Mouse (Mus musculus) MEL (cell line): ENCODE data around the gene Cntnap2.

ENCODE experiments used
- CTCF ChIP-seq, 3 experiments: IDR thresholded peaks in 2 of 3; conservative IDR thresholded peaks in 1 of 3; 2 replicates each; pipeline ENCODE4 v1.5.1; 2011 to 2012; ENCODE audit warnings: low read length in 3 of 3, low read depth in 2 of 3, mild to moderate bottlenecking in 2 of 3, improper control_type of control experiment in 1 of 3, inconsistent platforms in 1 of 3, mixed read lengths in 1 of 3, moderate library complexity in 1 of 3; ENCODE audit not compliant: control insufficient read depth in 1 of 3, insufficient read depth in 1 of 3, poor library complexity in 1 of 3, severe bottlenecking in 1 of 3
- EP300 ChIP-seq, 2 experiments: IDR thresholded peaks; 2 replicates each; pipeline ENCODE4 v1.6.1; 2011; ENCODE audit warnings: improper control_type of control experiment in 2 of 2, low read length in 2 of 2, low read depth in 1 of 2, mild to moderate bottlenecking in 1 of 2
- MXI1 ChIP-seq: IDR thresholded peaks from 2 replicates; pipeline ENCODE4 v1.6.1; 2011; ENCODE audit warnings: mild to moderate bottlenecking, low read depth, low read length, improper control_type of control experiment
- POLR2A ChIP-seq, 2 experiments: IDR thresholded peaks; 2 replicates each; pipeline ENCODE4 v1.6.1; 2011 to 2012; ENCODE audit warnings: low read length in 2 of 2, mild to moderate bottlenecking in 2 of 2, control low read depth in 1 of 2, improper control_type of control experiment in 1 of 2, low read depth in 1 of 2, moderate library complexity in 1 of 2; ENCODE audit not compliant: control insufficient read depth in 1 of 2, insufficient read depth in 1 of 2, poor library complexity in 1 of 2
- RAD21 ChIP-seq: IDR thresholded peaks from 2 replicates; pipeline ENCODE4 v1.6.1; 2011; ENCODE audit warnings: mild to moderate bottlenecking, low read depth, low read length, improper control_type of control experiment
- ZC3H11A ChIP-seq: IDR thresholded peaks from 2 replicates; pipeline ENCODE4 v1.6.1; 2012; ENCODE audit warnings: low read depth, mild to moderate bottlenecking, inconsistent platforms, low read length, improper control_type of control experiment

DNA sequence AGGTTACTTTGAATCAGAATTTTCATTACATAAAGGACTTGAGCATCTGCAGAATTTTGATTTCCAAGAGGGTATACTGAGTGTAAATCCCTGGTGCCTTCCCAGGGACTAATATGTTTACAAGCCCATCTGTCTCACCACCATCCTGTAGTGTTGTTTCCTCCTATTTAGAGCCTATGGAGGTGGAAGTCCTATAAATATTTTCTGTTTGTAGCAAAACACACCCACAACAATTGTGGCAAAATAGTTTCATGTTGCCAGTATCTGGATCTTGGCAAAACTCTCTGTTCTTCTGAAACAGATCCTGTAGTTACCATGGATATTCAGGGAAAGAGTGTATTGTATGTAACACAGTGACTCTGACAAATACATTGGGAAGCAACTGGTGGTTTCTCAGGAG lies 641.1 kb downstream of the Cntnap2 start:
- TF ChIP-seq CTCF (IDR thresholded peaks at IDR 0.05 in 2 of 3, conservative IDR thresholded peaks at IDR 0.05 in 1 of 3; ENCODE audit: control insufficient read depth in 1 of 3, insufficient read depth in 1 of 3, low read depth in 2 of 3, low read length in 3 of 3, poor library complexity in 1 of 3, severe bottlenecking in 1 of 3) (no peak), MXI1 (no peak), ZC3H11A (no peak), POLR2A (IDR thresholded peaks at IDR 0.05; ENCODE audit: control insufficient read depth in 1 of 2, insufficient read depth in 1 of 2, low read depth in 1 of 2, low read length in 2 of 2, poor library complexity in 1 of 2) (no peak), EP300 (IDR thresholded peaks at IDR 0.05; ENCODE audit: low read depth in 1 of 2, low read length in 2 of 2) (no peak), RAD21 (no peak)
